Mouse (Mus musculus) liver, adult 2 months (tissue): Measurements from ENCODE around the gene Rmdn3. TPM values are rescaled to one million over a fixed set of nuclear protein-coding genes. Genes with fewer than 3 reads are reported as not detected.
A peak's percentile ranks its signal among the peaks of the same experiment; 100 is the strongest.

ENCODE experiments used
- DNase-seq: peaks from one replicate; pipeline ENCODE4 v3.0.0-alpha.2; 2011; ENCODE audit warnings: low read depth, low spot score; ENCODE audit errors: extremely low read depth
- H3K27ac ChIP-seq: fragments of 200-500 bp; replicated peaks from 2 replicates; pipeline ENCODE4 v1.5.1; 2012; ENCODE audit warnings: low read depth, mild to moderate bottlenecking, control low read depth, inconsistent platforms, low read length; ENCODE audit not compliant: insufficient read depth
- H3K27me3 ChIP-seq: fragments of 200-500 bp; 2 replicates; pipeline ENCODE4 v1.6.1; 2012; ENCODE audit warnings: mild to moderate bottlenecking, moderate library complexity, low read length, inconsistent platforms; ENCODE audit not compliant: control insufficient read depth, insufficient read depth
- H3K36me3 ChIP-seq: fragments of 200-500 bp; 2 replicates; pipeline ENCODE4 v1.6.1; 2012; ENCODE audit warnings: low read length, inconsistent platforms; ENCODE audit not compliant: control insufficient read depth, insufficient read depth
- H3K4me1 ChIP-seq: fragments of 200-500 bp; 2 replicates; pipeline ENCODE4 v1.6.1; 2011; ENCODE audit warnings: low read length; ENCODE audit not compliant: control insufficient read depth, insufficient read depth
- H3K4me3 ChIP-seq: fragments of 200-500 bp; 2 replicates; pipeline ENCODE4 v1.5.1; 2011; ENCODE audit warnings: low read depth, mild to moderate bottlenecking, control low read depth, low read length, moderate library complexity; ENCODE audit not compliant: insufficient read depth
- H3K79me2 ChIP-seq: fragments of 200-500 bp; 2 replicates; pipeline ENCODE4 v1.6.1; 2012; ENCODE audit warnings: inconsistent platforms, mild to moderate bottlenecking, low read length, moderate library complexity; ENCODE audit not compliant: control insufficient read depth, insufficient read depth
- H3K9ac ChIP-seq: fragments of 200-500 bp; 2 replicates; pipeline ENCODE4 v1.6.1; 2012; ENCODE audit warnings: low read depth, mild to moderate bottlenecking, control low read depth, inconsistent platforms, low read length
- CTCF ChIP-seq: fragments of 200-500 bp; IDR thresholded peaks from 2 replicates; pipeline ENCODE4 v1.5.1; 2011; ENCODE audit warnings: low read depth, low read length, control low read depth
- POLR2A ChIP-seq: fragments of 200-500 bp; IDR thresholded peaks from 2 replicates; pipeline ENCODE4 v1.6.1; 2011; ENCODE audit warnings: low read length, control low read depth; ENCODE audit not compliant: insufficient read depth; ENCODE audit errors: extremely low read depth
- WGBS: fragments of 180-500 bp; shearing (Covaris S2); methylation state at CpG from one replicate; pipeline ENCODE4 v1.1.7; 2018; 5-methylcytosine and 5-hydroxymethylcytosine counted together
- polyA plus RNA-seq: library from polyadenylated mRNA; depleted of rRNA; stranded (reverse); fragments of >200 nt; gene quantifications from 2 replicates; pipeline ENCODE4 v1.2.3, GENCODE M21; 2012; rRNA removed
- total RNA-seq: library from RNA; depleted of rRNA; stranded (reverse); fragments of >200 nt; gene quantifications from 2 replicates; pipeline ENCODE4 v1.2.3, GENCODE M21; 2014; rRNA removed

The Rmdn3 gene
- 47.7 and 63.6 TPM in 2 replicates for total RNA-seq
- 26.4 and 34.9 TPM in 2 replicates for polyA plus RNA-seq

GRCm38 (mm10) chr2:119156681-119157572, at the start of gene Rmdn3:
Gene Rmdn3, minus strand, starts transcription at chr2:119157034.
- Histone ChIP-seq H3K4me3 (peak within 1 kb of the TSS; percentile 68), H3K4me1 (peaks cover 7% of the 10 kb centered on the region), H3K79me2 (peaks cover 5% of the 10 kb centered on the region; the same call in 1 of the 2 replicates), H3K27ac (peak within 1 kb of the TSS; percentile 89), H3K9ac (peak within 1 kb of the TSS; percentile 86), H3K36me3 (peaks cover 18% of the 10 kb centered on the region), H3K27me3 (no peaks in the 10 kb centered on the region)
- peak; percentile 72; the same call in 1 of the 2 replicates for TF ChIP-seq POLR2A
- no peak for TF ChIP-seq CTCF
- under 1% methylated on average over 57 of the region's 57 CpGs for WGBS
- DNase-seq = peak; percentile 87

- WGBS = 69% methylated on average over 4 of the region's 4 CpGs
- Histone ChIP-seq H3K27me3 (no peaks in the 10 kb centered on the region), H3K4me3 (no peak overlapping the region), H3K79me2 (no peaks in the 10 kb centered on the region; the same call in 1 of the 2 replicates), H3K36me3 (no peaks in the 10 kb centered on the region), H3K9ac (no peak overlapping the region), H3K4me1 (peaks cover 2% of the 10 kb centered on the region; the same call in 1 of the 2 replicates), H3K27ac (no peak overlapping the region)
- TF ChIP-seq POLR2A = no peak
- TF ChIP-seq CTCF = no peak
- no peak for DNase-seq
Observed at GRCm38 (mm10) chr2:119203871-119204460, 47.1 kb upstream of the Rmdn3 start.

GRCm38 (mm10) chr2:119202914-119203453, 46.1 kb upstream of the Rmdn3 start:
- Histone ChIP-seq H3K4me3 (no peak overlapping the region), H3K36me3 (no peaks in the 10 kb centered on the region), H3K27me3 (no peaks in the 10 kb centered on the region), H3K27ac (no peak overlapping the region), H3K4me1 (peaks cover 2% of the 10 kb centered on the region; the same call in 1 of the 2 replicates), H3K9ac (no peak overlapping the region), H3K79me2 (no peaks in the 10 kb centered on the region; the same call in 1 of the 2 replicates)
- TF ChIP-seq CTCF (no peak), POLR2A (no peak)
- WGBS = 74% methylated on average over 5 of the region's 5 CpGs
- DNase-seq = no peak

GRCm38 (mm10) chr2:119198934-119199333, 42.1 kb upstream of the Rmdn3 start:
- 94% methylated on average over 3 of the region's 3 CpGs for WGBS
- TF ChIP-seq POLR2A = no peak
- TF ChIP-seq CTCF = no peak

GRCm38 (mm10) chr2:119198049-119198448, 41.2 kb upstream of the Rmdn3 start:
- no peak for TF ChIP-seq CTCF
- TF ChIP-seq POLR2A = no peak
- no peak overlapping the region for H3K27ac ChIP-seq
- H3K4me3 ChIP-seq = no peak overlapping the region
- no peak overlapping the region for H3K9ac ChIP-seq
- H3K27me3 ChIP-seq = no peaks in the 10 kb centered on the region
- DNase-seq = no peak
- WGBS = 61% methylated on average over 1 of the region's 1 CpGs
- no peaks in the 10 kb centered on the region; the same call in 1 of the 2 replicates for H3K4me1 ChIP-seq
- no peaks in the 10 kb centered on the region for H3K36me3 ChIP-seq
- peaks cover 5% of the 10 kb centered on the region; the same call in 1 of the 2 replicates for H3K79me2 ChIP-seq

More at GRCm38 (mm10) chr2:119198934-119199333, 42.1 kb upstream of the Rmdn3 start:
- Histone ChIP-seq H3K27ac (no peak overlapping the region), H3K79me2 (peaks cover 5% of the 10 kb centered on the region; the same call in 1 of the 2 replicates), H3K4me1 (no peaks in the 10 kb centered on the region; the same call in 1 of the 2 replicates), H3K36me3 (no peaks in the 10 kb centered on the region), H3K9ac (no peak overlapping the region), H3K4me3 (no peak overlapping the region), H3K27me3 (no peaks in the 10 kb centered on the region)
- DNase-seq = no peak
